Mouse (Mus musculus): ENCODE data around the gene Katnb1.
A peak's percentile ranks its signal among the peaks of the same experiment; 100 is the strongest.

The Katnb1 gene

DNA sequence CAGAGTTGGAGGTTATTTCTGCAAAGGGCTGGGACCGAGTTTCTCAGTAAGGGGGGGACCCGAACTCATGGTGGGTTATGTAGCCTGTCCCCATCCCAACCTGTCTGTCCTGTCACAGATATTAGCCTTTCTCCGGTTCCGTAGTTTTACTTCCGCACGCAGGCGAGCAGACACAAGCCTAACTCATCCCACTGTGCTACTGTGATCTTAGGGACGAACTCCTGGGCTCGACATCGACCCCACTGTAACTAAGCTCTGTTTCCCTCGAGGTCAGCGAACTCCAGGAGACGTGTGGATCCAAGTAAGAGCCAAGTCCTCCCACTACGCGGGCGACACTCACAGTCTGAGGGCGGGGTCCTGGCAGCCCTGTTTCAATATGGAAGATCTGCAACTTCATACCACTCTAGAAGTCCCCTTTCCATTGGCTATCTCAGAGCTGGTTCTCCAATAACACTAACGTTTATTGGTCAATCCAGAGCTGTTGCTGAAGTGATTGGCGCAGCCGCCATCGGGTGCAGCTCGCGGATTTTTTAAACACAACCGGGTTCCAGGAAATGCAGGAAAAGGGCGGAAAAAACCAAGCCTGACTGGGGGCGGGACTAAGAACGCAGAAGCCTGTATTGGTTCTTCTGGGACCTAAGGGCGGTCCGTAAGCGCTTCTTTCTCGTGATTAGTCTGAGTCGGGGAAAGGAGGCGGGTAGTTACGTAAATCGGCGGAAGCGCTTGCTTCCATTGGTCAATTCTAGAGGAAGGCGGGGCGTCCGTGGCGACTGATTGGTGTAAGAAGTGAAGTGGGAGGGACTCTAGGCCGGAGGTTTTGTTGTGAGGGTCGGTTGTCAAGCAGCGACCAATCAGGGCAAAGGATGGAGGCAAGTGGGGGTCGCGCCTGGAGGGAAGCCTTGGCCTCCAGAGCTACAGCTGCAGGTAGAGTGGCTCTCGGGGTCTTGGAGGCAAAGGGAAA, at the start of gene Katnb1:
Gene Katnb1 (plus strand): TSS at position 806 of the 961 bp plus-strand sequence.
- DNase-seq (ENCODE audit: low spot score): peak; percentile 99

DNA sequence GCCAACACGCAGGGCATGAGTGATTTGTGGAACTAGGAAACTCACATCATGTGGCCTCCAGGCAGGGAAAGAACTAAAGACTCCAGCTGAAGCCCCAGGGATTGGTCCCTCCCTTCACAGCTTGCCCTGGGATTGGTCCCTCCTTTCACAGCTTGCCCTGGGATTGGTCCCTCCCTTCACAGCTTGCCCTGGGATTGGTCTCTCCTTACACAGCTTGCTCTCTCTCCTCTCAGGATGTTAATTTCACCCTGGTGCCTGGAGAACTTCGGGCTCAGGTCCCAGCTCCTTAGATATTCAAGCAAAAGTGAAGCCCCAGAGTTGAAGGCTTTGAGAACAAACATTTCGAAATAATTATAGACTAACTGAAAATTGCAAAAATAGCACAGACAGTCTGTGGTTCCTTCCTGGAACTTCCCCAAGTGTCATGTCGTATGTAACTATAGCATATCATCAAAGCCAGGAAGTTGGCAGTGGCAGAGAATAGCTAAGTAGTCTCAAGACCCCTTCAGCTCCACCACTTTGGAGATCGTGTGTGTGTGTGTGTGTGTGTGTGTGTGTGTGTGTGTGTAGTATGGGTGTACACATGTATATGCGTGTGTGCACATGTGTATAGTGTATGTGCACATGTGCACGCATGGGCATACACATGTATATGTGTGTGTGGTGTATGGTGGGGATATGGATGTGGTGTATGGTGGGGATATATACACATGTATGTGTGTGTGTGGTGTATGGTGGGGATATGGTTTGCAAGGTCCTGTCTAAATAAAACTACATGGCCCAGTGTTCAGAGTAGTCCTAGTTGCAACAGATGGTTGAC, 43.7 kb upstream of the Katnb1 start:
- DNase-seq (ENCODE audit: low spot score): no peak

DNA sequence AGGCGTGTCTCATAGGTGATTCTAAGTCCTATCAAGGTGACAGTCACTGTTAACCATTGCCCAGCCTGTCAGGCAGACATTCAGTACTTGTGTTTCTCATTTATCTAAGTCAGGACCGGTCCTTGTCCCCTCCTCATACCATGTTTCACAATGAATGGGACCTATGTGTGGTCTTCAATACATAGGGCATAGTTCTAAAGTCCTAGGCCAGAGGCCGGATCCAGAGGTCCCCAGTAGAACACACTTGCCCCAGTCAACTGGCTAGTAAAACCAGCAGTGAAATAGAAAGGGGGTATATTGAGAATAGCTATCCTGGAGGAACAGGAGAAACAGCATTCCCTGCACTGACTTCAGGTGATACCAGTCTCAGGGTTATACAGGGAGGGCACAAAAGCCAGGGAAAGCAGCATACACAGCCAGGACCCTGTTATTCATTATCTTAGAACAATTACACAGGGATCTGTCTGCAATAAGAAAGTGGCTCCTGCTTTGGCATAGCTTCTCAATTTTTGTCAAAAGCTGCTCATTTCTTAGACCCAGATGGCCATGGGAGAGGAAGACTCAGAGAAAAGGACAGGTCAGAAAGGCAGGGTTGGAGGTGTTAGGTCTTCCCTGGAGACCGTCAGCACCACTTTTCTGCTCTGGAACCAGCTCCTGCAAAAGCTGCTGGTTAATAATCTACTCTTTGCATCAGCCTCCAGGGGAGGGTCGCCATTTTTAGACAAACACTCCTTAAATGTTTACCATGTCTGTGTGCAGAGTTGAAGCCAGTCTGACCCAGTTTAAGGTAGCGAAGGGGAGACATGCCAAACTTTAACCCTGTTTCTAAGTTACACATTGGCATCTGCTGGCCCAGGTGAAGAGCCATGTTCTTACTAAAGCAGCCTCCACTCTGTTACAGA, 38.9 kb upstream of the Katnb1 start:
- no peak for DNase-seq (ENCODE audit: low spot score)

DNA sequence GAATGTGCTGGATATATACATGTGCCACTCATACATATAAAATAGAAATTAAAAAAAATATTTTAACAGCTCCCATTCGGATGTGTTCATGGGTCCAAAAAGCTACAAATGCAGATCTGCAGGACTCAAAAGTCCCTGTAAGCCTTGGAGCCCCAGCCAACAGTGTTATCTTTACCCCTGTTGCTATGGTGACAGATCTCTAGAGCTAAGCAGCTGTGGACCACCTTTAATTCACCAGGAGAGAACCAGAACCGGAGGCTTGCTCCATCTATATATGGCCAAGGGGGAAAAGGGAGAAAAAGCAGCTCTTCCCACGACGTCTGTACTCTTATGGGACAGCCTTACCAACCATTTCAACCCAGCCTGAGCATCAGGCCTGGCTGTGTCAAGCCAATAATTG, 36.2 kb upstream of the Katnb1 start:
- no peak for DNase-seq (ENCODE audit: low spot score)

DNA sequence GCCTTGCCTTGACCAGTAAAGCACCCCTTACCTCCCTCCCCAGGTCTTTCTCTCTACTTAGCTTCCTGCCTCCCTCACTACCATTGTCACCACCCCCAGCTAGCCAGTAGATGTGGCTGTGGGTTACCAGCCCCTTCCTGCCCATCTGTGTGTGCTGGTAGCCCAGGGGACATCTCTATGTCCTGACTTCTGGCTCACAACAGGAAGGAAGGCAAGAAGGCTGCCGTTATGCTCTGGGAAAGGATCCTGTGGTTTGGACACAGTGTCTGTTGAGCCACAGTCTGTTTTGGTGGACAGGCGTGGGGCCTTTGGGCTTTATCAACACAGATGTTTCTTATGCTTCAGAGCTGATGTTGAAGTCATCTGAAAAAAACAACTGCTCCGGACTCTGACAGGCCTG, 34.0 kb upstream of the Katnb1 start:
- DNase-seq (ENCODE audit: low spot score): no peak

DNA sequence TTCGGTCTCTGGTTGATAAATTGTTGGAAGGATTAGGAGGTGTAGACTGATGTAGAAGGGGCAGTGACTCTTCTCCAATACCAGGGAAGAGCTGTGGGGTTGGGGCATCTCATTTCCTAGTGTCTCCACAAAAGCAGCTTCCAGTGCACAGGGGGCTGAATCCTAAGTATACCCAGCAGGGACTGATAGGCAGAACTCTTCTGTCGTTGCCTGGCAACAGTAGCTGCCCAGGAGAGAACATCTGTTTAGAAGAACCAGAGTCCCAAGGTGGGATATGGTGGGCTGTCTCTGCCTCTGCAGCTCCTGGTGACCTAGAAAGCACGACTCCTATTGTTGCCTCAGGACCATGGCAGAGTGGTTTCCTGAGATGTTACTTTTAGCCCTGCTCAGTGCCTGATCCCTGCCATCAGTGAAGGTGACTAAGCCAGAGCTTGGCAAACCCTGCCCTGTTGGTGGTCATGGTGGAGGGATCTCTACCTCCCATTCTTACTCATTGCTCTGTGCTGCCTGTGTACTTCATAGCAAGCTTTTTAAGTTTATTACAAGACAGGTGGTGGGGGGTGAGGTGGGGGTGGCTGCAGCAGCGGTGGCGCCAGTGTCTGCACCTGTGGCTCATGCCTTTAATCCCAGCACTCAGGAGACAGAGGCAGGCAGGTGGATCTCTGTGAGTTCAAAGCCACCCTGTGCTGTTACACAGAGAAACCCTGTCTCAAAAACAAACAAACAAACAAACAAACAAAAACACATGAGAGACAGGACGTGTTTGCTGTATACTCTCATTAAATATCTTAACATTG, 32.9 kb upstream of the Katnb1 start:
- DNase-seq (ENCODE audit: low spot score): no peak

DNA sequence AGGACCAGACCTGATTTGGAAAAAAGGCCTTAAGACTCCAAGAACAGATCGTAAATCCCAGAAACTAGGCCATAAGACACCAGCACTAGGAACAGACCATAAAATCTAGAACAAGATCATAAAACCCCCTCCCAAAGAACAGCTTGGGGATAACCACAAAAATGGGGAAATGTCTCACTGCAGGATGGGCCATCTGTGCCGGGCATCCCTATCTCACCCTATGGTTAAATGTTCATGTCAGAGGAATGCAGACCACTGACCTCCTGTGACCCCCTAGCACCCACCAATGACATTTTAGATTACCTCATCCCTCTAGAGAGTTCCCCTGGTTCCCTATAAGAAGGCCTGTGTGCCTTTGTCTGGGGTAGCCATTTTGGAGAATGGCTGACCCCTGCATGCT, 31.4 kb upstream of the Katnb1 start:
- no peak for DNase-seq (ENCODE audit: low spot score)

DNA sequence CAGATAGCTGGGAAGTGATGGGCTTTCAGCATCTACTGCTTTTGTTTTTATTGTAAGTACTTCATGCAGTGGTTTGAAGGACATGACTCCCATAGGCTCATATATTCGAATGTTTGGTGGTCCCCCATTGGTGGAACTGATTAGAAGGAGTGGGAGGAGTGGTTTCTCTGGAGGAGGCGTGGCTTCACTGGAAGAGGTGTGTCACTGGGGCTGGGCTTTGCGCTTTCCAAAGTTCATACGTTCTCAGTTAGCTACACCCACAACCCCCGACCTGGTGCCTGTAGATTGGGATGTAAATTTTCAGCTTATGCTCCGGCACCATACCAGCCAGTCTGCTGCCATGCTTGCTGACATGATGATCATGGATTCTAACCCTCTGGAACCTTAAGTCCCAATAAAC, 26.5 kb upstream of the Katnb1 start:
- no peak for DNase-seq (ENCODE audit: low spot score)

DNA sequence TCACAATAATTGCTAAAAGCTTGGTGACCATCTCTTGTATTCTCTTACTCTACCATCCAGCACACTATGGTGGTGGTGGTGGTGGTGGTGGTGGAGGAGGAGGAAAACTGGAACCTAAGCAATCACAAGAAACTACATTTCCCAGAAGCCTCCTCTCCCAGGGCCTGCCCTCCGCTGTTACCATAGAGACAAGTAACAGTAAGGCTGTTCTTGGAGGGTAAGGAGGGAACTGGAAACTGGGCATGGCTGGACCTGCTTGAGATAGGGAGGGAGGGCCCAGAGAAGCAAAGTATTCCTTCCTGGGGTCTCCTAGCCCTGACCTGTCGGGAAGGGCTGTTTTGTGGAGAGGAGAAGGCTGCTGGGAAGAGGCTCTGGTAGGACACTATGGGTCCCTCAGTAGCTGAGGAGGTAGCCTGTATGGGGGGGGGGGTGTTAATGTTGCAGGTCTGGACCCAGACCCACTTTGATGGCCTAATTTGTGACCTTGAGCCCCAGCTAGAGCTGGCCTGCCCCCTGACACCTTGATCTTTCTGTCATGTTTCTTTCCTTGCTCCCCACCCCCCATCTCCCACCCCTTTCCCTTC, 26.0 kb upstream of the Katnb1 start, which contains the start of gene Drc7:
Gene Drc7 (plus strand): TSS at position 177 of the 584 bp plus-strand sequence.
- no peak for DNase-seq (ENCODE audit: low spot score)

DNA sequence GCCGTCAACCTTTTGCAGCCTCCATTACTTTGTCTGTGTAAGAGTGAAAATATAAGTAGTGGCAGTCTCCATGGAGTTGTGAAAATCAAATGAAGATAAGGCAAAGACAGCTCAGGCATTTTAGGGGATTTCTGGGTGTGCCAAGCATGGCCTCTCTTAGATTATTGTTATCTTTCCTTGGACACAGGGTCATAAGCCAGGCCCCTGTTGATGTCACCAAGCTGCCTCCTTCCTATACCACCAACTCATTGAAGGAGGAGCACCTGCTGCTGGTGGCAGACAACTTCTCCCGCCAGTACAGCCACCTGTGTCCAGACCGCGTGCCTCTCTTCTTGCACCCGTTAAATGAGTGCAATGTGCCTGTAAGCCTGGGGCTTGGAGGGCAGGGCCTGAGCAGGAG, 24.6 kb upstream of the Katnb1 start:
- DNase-seq (ENCODE audit: low spot score): no peak

DNA sequence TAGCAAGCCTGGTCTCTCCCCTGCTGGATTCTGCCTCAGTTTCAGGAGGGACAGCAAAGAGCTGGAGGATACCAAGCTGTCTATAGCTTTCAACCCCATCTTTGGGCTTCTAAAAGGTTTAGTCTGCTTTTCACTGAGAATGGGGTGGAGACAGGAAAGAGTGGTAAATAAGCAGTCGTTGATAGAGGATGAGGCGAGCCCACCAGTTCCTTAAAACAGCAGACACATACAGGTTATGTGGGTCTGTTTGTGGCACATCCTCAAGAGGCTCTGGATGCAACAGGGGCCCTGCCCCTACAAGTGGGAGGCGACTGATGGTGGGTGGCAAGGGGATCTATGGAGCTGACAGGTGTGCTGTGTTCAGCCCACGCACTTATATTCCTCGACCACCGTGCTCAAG, 22.3 kb upstream of the Katnb1 start:
- no peak for DNase-seq (ENCODE audit: low spot score)

DNA sequence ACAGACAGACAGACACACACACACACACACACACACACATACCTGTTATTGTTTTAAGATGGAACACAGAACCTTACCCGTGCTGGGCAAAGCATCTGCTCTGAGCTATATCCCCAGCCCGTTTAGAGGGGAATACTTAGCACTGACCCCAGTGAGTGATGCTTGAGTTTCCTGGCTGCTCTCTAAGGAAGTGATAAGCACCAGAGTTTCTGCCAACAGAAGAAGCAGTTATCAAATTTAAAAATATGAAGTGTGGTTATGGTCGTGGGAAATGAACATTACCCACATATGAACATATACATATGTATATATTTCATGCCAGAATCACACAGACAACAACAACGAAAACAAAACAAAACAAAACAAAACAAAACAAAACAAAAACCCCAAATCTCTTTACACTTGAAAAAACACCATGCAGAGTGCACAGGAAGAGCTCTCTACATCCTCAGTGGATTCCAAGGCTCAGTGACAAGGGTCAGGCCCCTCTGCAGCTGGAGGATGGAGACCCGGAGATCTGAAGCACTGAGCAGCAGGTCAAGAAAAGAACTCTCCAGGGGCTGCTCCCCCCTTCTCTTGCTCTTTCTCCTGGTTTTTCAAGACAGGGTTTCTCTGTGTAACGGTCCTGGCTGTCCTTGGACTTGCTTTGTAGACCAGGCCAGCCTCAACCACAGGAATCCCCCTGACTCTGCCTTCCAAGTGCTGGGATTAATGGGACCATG, 21.0 kb upstream of the Katnb1 start:
- DNase-seq (ENCODE audit: low spot score): no peak

DNA sequence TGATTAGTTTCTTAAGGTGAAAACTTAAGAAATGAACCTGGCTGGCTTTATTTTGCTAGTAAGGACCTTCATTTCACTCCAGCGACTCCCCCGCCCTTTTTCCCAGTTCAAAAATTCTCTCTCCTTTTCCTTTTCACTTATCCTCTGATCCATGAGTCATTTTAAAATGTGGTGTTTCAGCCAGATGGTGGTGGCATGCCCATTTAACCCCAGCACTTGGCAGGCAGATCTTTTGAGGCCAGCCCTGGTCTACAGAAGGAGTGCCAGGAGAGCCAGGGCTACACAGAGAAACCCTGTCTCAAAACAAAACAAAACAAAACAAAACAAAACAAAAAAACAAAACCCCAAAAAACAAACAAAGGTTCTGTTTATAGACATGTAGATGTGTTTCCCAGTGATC, 16.5 kb upstream of the Katnb1 start:
- no peak for DNase-seq (ENCODE audit: low spot score)

DNA sequence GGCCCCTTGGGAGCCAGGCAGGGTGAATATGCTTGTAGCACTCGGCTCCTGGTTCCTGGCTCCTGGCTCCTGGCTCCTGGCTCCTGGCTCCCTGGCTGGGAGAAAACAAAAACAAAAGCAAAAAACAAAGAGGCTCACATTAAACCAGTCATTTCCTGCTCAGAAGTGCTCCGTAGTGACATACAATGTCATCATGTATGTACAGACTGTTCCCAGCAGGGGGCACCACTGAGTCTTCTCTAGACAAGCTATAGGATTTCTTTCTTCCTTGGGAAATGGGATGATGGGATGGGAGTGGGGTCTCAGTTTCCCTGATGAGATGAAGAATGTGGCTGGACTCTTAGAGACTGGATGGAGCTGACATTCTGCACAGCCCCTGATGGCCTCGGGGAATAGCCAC, 13.4 kb upstream of the Katnb1 start:
- DNase-seq (ENCODE audit: low spot score): no peak

DNA sequence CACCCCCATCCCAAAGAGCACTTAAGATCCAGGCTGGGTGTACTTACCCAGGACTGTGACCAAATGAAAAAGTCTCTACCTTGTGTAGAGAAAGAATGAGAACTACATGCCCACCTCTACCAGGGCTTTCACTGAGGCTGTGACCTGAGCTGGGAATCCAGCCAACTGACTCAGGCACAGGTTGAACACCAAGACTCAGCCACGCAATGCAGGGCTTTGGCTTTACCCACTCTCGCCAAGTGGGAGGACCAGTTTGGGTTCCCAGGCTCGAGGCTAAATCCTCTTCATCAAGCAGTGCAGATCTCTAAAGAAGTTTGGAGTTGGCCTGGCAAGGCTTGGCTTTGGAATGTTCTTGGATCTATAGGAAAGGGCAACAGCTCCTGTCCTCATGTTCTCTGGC, 5.5 kb upstream of the Katnb1 start:
- DNase-seq (ENCODE audit: low spot score): no peak

DNA sequence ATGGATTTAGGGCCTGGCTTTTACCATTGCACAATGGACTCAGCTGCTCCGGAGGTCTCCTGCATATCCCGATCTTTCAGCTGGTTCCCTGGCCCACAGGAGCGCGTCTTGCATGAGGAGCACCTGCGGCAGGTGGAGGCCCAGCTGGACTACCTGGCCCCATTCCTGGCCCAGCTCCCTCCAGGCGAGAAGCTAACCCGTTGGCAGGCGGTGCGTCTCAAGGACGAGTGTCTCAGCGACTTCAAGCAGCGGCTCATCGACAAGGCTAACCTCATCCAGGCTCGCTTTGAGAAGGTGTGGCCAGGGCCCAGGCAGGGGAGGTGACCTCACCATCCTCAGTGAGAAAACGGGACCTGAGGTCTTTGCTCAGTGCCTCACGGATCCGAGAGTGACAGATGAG, 4.8 kb upstream of the Katnb1 start:
- DNase-seq (ENCODE audit: low spot score): no peak

DNA sequence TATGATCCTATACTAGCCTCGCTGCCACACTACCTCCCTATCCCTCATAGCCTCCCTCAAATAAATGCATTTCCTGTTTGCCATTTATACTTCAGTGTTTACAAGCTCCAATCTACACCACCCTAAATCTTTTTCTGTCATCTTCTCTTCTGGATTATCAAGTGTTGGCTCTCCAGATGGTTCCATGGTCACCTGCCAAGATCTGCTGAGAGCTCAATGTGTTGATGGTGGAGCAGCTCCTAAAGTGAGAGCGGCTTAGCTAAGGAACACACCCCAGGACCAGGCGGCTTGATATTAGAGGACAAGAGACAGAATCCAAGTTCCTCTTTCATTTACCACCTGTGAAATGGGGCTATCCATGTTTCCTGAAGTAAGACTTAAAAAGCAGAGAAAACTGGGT, 2.9 kb upstream of the Katnb1 start:
- DNase-seq (ENCODE audit: low spot score): no peak

DNA sequence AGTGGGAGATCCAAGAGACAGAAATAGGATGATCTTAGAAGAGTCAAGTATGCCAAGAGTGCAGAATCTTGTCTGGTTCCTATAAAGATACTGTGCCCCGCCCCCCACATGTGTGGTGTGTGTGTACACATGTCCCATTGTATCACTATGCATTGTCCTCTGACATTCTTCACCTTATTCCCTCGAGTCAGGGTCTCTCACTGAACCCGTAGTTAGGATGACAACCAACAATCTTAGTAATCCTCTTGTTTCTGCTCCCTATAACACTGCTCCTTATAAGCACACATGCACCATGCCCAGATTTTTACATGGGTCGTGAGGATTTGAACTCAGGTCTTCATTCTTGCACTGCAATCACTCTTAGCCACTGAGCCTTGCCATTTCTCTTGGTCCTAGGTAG, 1.7 kb upstream of the Katnb1 start:
- no peak for DNase-seq (ENCODE audit: low spot score)

DNA sequence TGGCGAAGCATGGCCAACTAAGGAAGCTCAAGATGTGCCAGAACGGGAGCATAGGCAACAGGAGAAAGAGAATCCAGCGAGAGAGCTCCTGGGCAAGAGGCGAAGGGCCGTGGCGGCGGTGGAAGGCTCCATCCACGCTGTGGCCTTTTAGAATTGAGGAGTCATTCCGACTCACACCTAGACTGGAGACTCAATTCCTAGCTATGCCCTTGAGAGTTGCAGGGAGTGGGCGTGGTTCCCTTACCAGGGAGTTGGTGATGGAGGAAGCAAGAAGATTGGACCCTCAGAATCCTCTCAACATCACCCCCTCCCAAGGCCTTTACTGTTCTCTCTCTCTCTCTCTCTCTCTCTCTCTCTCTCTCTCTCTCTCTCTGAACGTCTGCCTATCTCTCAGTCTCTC, 664 bp downstream of the Katnb1 start:
- no peak for DNase-seq (ENCODE audit: low spot score)

DNA sequence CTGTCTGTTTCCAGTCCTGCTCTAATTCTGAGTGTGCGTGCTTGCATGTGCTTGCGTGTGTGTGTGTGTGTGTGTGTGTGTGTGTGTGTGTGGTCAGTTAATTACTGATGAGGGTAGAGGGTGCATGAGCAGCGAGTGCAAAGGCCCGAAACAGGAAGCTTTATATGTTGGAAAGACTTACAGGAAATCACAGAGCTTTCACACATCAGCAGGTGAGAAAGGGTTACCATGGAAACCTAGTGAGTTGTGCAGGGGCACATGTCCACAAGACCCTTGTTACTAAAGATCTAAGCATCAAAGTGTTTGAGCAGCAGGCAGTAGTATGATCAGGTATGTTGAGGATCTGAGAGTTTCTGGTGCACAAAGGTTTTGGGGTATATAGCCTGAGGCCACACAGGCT, 3.3 kb downstream of the Katnb1 start:
- DNase-seq (ENCODE audit: low spot score): no peak
